Mouse (Mus musculus) liver, embryonic 15.5 days (tissue): ENCODE results near the gene Armc7. TPM values are rescaled to one million over a fixed set of nuclear protein-coding genes. Genes with fewer than 3 reads are reported as not detected.
"Not testable (repeated sequence)": the region's sequence is repeated elsewhere in the genome, so short reads cannot be mapped to it uniquely, and the experiment has no call there.

Experiments used
- ATAC-seq: fragments of 200-750 bp; cut with Nextera tagmentation; 2 replicates; pipeline ENCODE4 v1.8.0; 2017; ENCODE audit warnings: moderate number of reproducible peaks, mild to moderate bottlenecking, moderate library complexity; ENCODE audit not compliant: insufficient read depth
- H3K27ac ChIP-seq: fragments of 300-500 bp; sonication (generic); replicated peaks from 2 replicates; pipeline ENCODE4 v1.5.1; 2015; ENCODE audit warnings: mild to moderate bottlenecking, inconsistent platforms
- H3K27me3 ChIP-seq: fragments of 300-500 bp; sonication (generic); 2 replicates; pipeline ENCODE4 v1.6.1; 2015; ENCODE audit warnings: mild to moderate bottlenecking, inconsistent platforms
- H3K36me3 ChIP-seq: fragments of 300-500 bp; sonication (generic); replicated peaks from 2 replicates; pipeline ENCODE4 v1.6.1; 2015; ENCODE audit warnings: moderate library complexity, mild to moderate bottlenecking, inconsistent platforms
- H3K4me1 ChIP-seq: fragments of 300-500 bp; sonication (generic); replicated peaks from 2 replicates; pipeline ENCODE4 v1.6.1; 2015; ENCODE audit warnings: inconsistent platforms
- H3K4me2 ChIP-seq: fragments of 300-500 bp; sonication (generic); 2 replicates; pipeline ENCODE4 v1.6.1; 2015; ENCODE audit warnings: moderate library complexity, mild to moderate bottlenecking, inconsistent platforms
- H3K4me3 ChIP-seq: fragments of 300-500 bp; sonication (generic); replicated peaks from 2 replicates; pipeline ENCODE4 v1.5.1; 2015; ENCODE audit warnings: mild to moderate bottlenecking, inconsistent platforms
- H3K9ac ChIP-seq: fragments of 300-500 bp; sonication (generic); 2 replicates; pipeline ENCODE4 v1.6.1; 2015; ENCODE audit warnings: moderate library complexity, mild to moderate bottlenecking, inconsistent platforms
- H3K9me3 ChIP-seq: fragments of 300-500 bp; sonication (generic); replicated peaks from 2 replicates; pipeline ENCODE4 v1.6.1; 2016; ENCODE audit warnings: inconsistent platforms
- WGBS: fragments of 180-500 bp; shearing (Covaris S2); methylation state at CpG from one replicate; pipeline ENCODE4 v1.1.7; 2015; ENCODE audit warnings: mixed read lengths; ENCODE audit not compliant: insufficient replicate concordance; 5-methylcytosine and 5-hydroxymethylcytosine counted together
- polyA plus RNA-seq: library from polyadenylated mRNA; unstranded; fragments of >200 nt; fragmentation: Nextera tagmentation; extraction: Ambion mirVana; gene quantifications from 2 replicates; pipeline ENCODE4 v1.2.1, GENCODE M21; 2015

Armc7 gene
- polyA plus RNA-seq, 1 experiment from 2014 or later: 3.3 TPM

DNA sequence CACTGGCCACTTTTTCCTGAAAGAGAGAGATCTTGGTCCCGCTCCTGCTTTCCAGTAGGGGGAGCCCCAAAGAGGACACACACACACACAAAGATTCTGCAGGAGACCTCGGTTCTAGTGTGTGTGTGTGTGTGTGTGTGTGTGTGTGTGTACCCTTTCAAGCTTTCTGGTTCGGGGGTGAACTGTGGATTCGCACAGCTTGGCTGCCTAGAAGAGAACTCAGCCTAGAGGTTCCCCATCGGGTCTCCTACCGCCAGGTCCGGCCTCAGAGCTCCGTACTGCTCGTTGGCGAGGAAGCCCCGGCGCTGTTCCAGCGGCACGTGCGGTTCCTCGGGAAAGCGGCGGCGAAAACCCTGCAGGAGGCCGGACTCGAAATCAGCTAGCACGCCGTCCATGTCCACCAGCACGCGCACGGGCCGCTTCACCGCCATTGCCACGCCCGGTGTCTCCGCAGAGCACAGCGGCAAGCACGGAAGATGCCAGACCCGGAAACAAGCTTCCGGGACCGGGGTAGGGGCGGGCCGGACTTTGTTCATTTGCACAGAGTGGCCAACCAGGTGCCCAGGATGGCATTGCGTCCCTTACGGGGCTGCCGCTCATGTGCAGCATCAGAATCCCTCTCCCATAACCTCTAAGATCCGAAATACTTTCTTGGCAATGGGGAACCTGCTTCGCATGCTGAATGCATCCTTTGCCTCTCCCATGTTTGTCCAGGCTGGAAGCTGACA lies 16.1 kb downstream of the Armc7 start, which contains the start of gene Nt5c:
Gene Nt5c, minus strand, starts transcription at position 507 of the 728 bp plus-strand sequence.
- H3K27ac ChIP-seq: peak within 1 kb of the TSS; percentile 87
- peaks cover 19% of the 10 kb centered on the region for H3K36me3 ChIP-seq
- ATAC-seq: peak; percentile 94
- peak within 1 kb of the TSS; percentile 74 for H3K9ac ChIP-seq
- no peaks in the 10 kb centered on the region for H3K9me3 ChIP-seq
- H3K4me1 ChIP-seq: peaks cover 28% of the 10 kb centered on the region
- no peaks in the 10 kb centered on the region for H3K27me3 ChIP-seq
- WGBS: under 1% methylated on average over 43 of the region's 43 CpGs
- peak within 1 kb of the TSS; percentile 97 for H3K4me2 ChIP-seq
- H3K4me3 ChIP-seq: peak within 1 kb of the TSS; percentile 85

- peak overlapping the region; percentile 87 for H3K27ac ChIP-seq
- peaks cover 28% of the 10 kb centered on the region for H3K4me1 ChIP-seq
- no peaks in the 10 kb centered on the region for H3K27me3 ChIP-seq
- ATAC-seq: no peak
- WGBS: 23% methylated on average over 6 of the region's 6 CpGs
- peaks cover 26% of the 10 kb centered on the region for H3K36me3 ChIP-seq
- H3K4me3 ChIP-seq: peak overlapping the region; percentile 85
- H3K9me3 ChIP-seq: no peaks in the 10 kb centered on the region
- peak overlapping the region; percentile 74 for H3K9ac ChIP-seq
- H3K4me2 ChIP-seq: peak overlapping the region; percentile 97
Measured at GRCm38 (mm10) chr11:115492387-115492786, 16.9 kb downstream of the Armc7 start.

- not testable (repeated sequence) for H3K4me3 ChIP-seq, H3K4me2 ChIP-seq, H3K27me3 ChIP-seq, H3K9ac ChIP-seq, H3K27ac ChIP-seq, H3K9me3 ChIP-seq, ATAC-seq
- WGBS: 84% methylated on average over 9 of the region's 9 CpGs
- peaks cover 14% of the 10 kb centered on the region for H3K4me1 ChIP-seq
- peaks cover 47% of the 10 kb centered on the region for H3K36me3 ChIP-seq
Measured at GRCm38 (mm10) chr11:115496559-115496958, 21.1 kb downstream of the Armc7 start.

GRCm38 (mm10) chr11:115502636-115503035 lies 27.2 kb downstream of the Armc7 start:
- Histone ChIP-seq H3K9me3 (no peaks in the 10 kb centered on the region), H3K9ac (no peak overlapping the region), H3K27ac (no peak overlapping the region), H3K36me3 (peaks cover 71% of the 10 kb centered on the region), H3K27me3 (no peaks in the 10 kb centered on the region), H3K4me3 (no peak overlapping the region), H3K4me2 (no peak overlapping the region), H3K4me1 (peaks cover 31% of the 10 kb centered on the region)
- WGBS: 90% methylated on average over 6 of the region's 6 CpGs
- no peak for ATAC-seq

DNA sequence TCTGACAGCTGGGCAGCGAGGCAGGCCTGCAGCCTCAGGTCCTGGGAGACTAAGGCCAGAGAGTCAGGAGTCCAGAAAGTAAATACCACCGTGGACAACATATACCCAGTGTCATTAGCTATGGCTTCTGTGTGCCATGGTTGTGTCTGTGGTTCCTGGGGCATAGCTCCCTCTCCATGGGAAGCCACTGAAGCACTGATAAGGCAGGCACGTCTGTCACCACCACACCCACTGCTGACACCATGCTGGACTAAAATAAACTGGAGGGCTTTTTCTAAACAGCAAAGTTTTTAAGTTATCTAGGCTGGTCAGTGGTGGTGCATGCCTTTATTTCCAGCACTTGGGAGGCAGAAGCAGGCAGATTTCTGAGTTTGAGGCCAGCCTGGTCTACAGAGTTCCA lies 31.1 kb downstream of the Armc7 start:
- Histone ChIP-seq H3K27ac (peak overlapping the region; percentile 89), H3K9ac (peak overlapping the region; percentile 57), H3K9me3 (no peaks in the 10 kb centered on the region), H3K36me3 (peaks cover 34% of the 10 kb centered on the region), H3K4me3 (peak overlapping the region; percentile 34), H3K4me1 (peaks cover 70% of the 10 kb centered on the region), H3K4me2 (peak overlapping the region; percentile 72), H3K27me3 (no peaks in the 10 kb centered on the region)
- WGBS: 17% methylated on average over 3 of the region's 3 CpGs
- ATAC-seq: peak; percentile 74

DNA sequence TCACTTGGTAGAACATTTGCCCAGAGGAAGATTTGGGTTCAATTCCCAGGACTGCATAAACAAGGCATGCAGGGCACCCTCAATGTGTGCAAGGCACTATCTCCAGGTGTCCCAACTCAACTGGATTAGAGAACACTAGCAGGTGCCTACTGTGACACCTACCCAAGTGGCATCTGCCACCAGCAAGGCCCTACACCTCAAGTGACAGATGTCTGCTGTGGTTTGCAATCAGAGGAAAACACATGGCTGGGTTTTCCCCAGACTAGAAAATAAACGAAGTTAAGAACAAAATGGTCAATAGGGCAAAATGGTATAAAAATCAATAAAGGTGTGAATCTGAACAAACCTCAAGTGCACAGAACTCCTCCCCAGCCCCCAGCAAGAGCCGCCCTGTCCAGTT lies 32.6 kb downstream of the Armc7 start:
- WGBS: 34% methylated on average over 2 of the region's 2 CpGs
- Histone ChIP-seq H3K36me3 (peaks cover 20% of the 10 kb centered on the region), H3K9me3 (no peaks in the 10 kb centered on the region), H3K9ac (no peak overlapping the region), H3K4me2 (peak overlapping the region; percentile 32), H3K4me3 (no peak overlapping the region), H3K27me3 (no peaks in the 10 kb centered on the region), H3K27ac (peak overlapping the region; percentile 89), H3K4me1 (peaks cover 85% of the 10 kb centered on the region)
- no peak for ATAC-seq

- H3K4me1 ChIP-seq: peaks cover 85% of the 10 kb centered on the region
- H3K9me3 ChIP-seq: no peaks in the 10 kb centered on the region
- peak overlapping the region; percentile 78 for H3K4me2 ChIP-seq
- peak overlapping the region; percentile 91 for H3K4me3 ChIP-seq
- H3K36me3 ChIP-seq: peaks cover 4% of the 10 kb centered on the region
- H3K27me3 ChIP-seq: no peaks in the 10 kb centered on the region
- peak overlapping the region; percentile 42 for H3K9ac ChIP-seq
- peak overlapping the region; percentile 89 for H3K27ac ChIP-seq
- 40% methylated on average over 6 of the region's 6 CpGs for WGBS
- peak; percentile 31 for ATAC-seq
Measured at GRCm38 (mm10) chr11:115509773-115510506, 34.5 kb downstream of the Armc7 start.

- WGBS: 14% methylated on average over 5 of the region's 5 CpGs
- H3K9ac ChIP-seq: peak overlapping the region; percentile 42
- no peak for ATAC-seq
- peaks cover 83% of the 10 kb centered on the region for H3K4me1 ChIP-seq
- H3K4me3 ChIP-seq: peak overlapping the region; percentile 91
- peak overlapping the region; percentile 78 for H3K4me2 ChIP-seq
- H3K27ac ChIP-seq: peak overlapping the region; percentile 89
- H3K27me3 ChIP-seq: no peaks in the 10 kb centered on the region
- H3K9me3 ChIP-seq: no peaks in the 10 kb centered on the region
- no peaks in the 10 kb centered on the region for H3K36me3 ChIP-seq
Measured at GRCm38 (mm10) chr11:115510507-115510888, 35.0 kb downstream of the Armc7 start.

DNA sequence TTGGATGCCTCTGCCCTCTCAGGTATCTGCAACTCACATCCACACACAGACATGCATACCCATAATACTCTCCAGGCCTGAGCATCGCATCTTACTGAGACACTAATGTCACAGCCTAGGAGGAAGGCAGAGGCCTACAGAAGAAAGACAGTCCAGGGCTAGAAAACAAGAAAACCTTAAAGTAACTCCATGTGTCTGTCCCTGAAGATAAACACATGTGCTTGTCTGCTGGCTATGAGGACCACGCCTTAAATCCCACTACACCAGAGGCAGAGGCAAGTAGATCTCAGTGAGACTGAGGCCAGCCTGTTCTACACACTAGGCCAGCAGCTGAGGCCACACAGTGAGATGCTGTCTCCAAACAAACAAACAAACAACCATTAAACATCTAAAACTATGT lies 35.7 kb downstream of the Armc7 start:
- Histone ChIP-seq H3K9me3 (no peaks in the 10 kb centered on the region), H3K4me1 (peaks cover 77% of the 10 kb centered on the region), H3K4me2 (peak overlapping the region; percentile 78), H3K27ac (peak overlapping the region; percentile 89), H3K27me3 (no peaks in the 10 kb centered on the region), H3K4me3 (peak overlapping the region; percentile 91), H3K36me3 (no peaks in the 10 kb centered on the region), H3K9ac (peak overlapping the region; percentile 95)
- WGBS: 22% methylated on average over 2 of the region's 2 CpGs
- ATAC-seq: peak; percentile 60

- peak overlapping the region; percentile 91 for H3K4me3 ChIP-seq
- H3K4me2 ChIP-seq: peak overlapping the region; percentile 78
- peaks cover 68% of the 10 kb centered on the region for H3K4me1 ChIP-seq
- H3K27ac ChIP-seq: peak overlapping the region; percentile 89
- 37% methylated on average over 3 of the region's 3 CpGs for WGBS
- no peaks in the 10 kb centered on the region for H3K36me3 ChIP-seq
- H3K9ac ChIP-seq: peak overlapping the region; percentile 95
- no peaks in the 10 kb centered on the region for H3K9me3 ChIP-seq
- no peaks in the 10 kb centered on the region for H3K27me3 ChIP-seq
- ATAC-seq: no peak
Measured at GRCm38 (mm10) chr11:115512004-115512403, 36.5 kb downstream of the Armc7 start.

DNA sequence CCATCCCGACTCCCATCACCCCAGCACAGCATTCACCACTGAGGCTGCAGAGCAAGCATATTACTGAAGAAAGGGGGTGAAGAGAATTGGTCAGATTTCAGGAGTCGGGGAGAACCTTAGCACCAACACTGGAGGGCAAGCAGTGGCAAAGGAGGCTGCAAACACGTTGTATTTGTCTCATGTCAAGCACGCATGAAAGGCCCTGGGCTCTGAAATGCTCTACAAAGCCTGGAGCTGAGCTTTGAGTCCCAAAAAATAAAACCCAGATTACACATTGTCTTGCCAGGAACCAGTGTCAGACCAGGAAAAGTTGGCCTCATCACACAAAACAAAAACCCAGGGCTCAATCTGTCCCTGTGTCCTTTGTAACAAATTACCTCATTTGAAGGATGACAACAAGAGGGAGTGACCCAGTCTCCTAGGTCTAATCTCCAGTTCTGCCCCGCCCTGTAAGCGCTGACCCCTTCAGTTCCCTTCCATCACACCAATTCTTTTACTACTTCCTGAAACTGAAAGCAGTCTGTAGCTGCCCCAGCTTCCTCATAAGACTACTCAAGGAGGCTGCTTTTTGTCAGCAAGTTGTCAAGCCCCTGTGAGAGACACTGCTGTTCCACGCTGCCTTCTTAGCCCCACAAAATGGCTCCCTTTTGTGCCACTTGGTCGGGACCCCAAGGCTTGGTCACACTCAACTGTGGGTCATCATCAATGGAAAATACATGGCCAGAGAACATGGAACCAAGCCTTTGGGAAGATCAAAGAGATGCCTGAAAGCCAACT lies 37.1 kb downstream of the Armc7 start:
- Histone ChIP-seq H3K4me3 (peak overlapping the region; percentile 91), H3K36me3 (no peaks in the 10 kb centered on the region), H3K9me3 (no peaks in the 10 kb centered on the region), H3K27me3 (no peaks in the 10 kb centered on the region), H3K4me1 (peaks cover 62% of the 10 kb centered on the region), H3K4me2 (peak overlapping the region; percentile 78), H3K27ac (peak overlapping the region; percentile 89), H3K9ac (peak overlapping the region; percentile 95)
- no peak for ATAC-seq
- 19% methylated on average over 8 of the region's 8 CpGs for WGBS
